Mouse (Mus musculus) left cerebral cortex, adult 9 months (tissue): ENCODE measurements around the gene Gm21258.
"Not testable (repeated sequence)": the region's sequence is repeated elsewhere in the genome, so short reads cannot be mapped to it uniquely, and the experiment has no call there.

Experiments used
- DNase-seq, 2 experiments: peaks; one replicate each; pipeline ENCODE4 v3.0.0; 2022; ENCODE audit warnings: low spot score in 2 of 2

The Gm21258 gene

DNA sequence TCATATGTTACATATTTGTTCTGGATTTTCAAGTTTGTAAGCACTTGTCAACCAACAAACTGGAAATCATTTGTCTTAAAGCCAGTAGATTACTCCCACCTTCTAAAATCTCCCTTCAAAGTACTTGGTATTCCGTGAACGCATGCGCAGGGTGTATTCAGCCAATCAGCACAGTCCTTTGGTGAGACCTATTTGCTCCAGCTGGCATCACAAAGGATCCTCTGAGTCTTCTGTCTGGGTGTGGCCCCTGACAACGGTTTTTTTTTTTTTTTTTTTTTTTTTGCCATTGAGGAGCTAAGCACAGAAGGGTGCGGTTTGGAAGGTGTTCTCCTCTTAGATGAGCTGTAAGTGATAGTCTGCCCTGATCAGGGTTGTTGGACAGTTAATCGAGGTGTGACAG is at the start of gene Gm21258:
Gene Gm21258 (plus strand): TSS at position 301 of the 400 bp plus-strand sequence.
- DNase-seq, result not testable (repeated sequence)
